Mouse (Mus musculus) ES-CJ7 (cell line): ENCODE data around the gene Pilra.
A peak's percentile ranks its signal among the peaks of the same experiment; 100 is the strongest.

Experiments
- DNase-seq: peaks from one replicate; pipeline ENCODE4 v3.0.0; 2011; ENCODE audit warnings: low read depth, low spot score

Gene Pilra

GRCm38 (mm10) chr5:137779053-137779933, 56.8 kb downstream of the Pilra start:
- peak; percentile 67 for DNase-seq

DNA sequence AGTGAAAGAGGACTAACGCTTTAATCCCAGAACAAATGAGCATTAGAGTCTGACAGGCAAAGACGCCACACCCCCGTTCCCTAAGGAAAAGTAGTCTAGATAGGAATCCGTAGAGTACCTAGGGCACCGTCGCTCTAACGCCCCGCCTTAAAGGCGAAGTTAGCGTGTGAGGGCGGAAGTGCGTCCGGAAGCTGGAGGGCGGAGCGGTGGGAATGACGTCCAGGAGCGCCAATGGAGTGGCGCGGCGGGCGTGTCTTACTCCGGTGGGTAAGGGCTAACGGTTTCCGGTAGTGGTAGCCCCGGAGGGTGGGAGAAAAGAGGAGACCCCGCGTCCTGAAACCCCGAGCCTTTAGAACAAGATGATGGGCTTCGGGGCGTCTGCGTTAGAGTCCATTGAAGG, 57.4 kb downstream of the Pilra start, which contains the start of gene Ppp1r35:
TSS of gene Ppp1r35 (plus strand) at position 215 of the 400 bp plus-strand sequence.
- DNase-seq: peak; percentile 97

DNA sequence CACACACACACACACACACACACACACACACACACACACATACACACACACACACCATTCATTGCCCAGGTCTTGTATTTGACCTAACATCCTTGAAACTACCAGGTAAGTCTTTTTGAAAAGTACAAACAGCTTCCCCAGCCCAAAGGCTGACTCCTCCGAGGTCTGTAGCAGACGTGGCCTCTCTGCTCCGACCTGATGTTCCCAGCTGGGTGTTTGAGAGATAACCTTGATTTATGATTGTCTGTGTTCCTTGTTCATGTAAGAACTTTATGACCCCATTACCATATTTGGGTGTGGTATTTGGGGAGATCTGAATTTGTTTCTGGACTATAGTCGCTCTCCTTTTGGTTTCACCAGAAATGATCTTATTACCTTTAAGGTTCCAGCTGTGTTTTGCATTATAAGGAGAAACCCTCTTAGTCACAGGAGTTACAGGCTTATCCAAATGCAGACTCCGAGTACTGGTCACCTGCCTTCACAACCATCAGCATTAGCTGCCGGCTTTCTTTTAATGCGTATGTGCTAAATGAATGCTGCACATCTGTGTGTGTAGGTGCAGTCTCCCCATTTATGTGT, 58.7 kb downstream of the Pilra start:
- no peak for DNase-seq

- peak; percentile 76 for DNase-seq
These were observed 59.6 kb downstream of the Pilra start for GRCm38 (mm10) chr5:137776408-137776918.

GRCm38 (mm10) chr5:137775587-137776290, 60.3 kb downstream of the Pilra start:
- DNase-seq: no peak

GRCm38 (mm10) chr5:137772755-137773154, 63.3 kb downstream of the Pilra start:
- DNase-seq: no peak
